Comparison of ENCODE assay signal across 8 mouse cellular contexts in the genomic region with DNA sequence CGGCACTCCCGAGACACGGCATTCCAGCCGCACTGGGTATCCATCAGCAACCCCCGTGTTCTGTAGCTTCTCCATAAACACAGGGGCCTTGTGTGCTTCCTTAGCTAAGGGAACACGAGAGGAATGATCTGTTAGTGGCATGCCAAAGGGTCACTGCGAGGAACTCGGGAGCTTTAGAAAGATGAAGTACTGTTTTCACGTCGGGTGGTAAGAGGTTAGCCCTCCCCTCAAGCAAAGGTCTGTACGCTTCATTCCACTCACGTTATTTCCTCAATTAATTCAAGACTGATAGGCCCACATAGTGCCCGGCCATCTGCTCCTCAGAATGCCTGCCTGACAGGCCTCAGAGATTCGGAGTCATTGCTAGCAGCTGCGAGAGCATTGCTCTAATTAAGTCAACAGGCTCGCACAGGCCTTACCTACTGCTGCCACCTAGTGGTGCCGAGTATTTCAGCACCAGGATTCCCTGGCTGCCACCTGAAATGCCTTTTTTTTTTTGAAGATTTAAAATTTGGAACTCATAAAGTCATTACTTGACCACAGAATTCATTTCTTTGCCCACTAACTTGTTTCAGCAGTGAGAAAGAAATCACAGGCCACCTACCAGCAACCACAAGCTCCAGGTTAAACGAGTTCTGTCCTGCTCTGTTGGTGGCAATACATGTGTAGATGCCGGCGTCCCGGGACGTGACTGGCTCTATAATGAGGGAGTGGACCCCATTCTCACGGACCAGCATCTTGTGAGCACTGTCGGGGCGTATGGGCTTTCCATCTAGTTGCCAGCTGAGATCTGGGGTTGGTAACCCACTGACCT. TPM values are rescaled to one million over a fixed set of nuclear protein-coding genes. Genes with fewer than 3 reads are reported as not detected.
DNase-seq lines count a peak whose midpoint lies in the region; ATAC-seq and TF ChIP-seq lines count a peak whose summit lies in the region.

No protein-coding gene starts in this region.

- peak overlapping the region; percentile 92 for H3K27ac ChIP-seq in forebrain, embryonic 14.5 days (ENCODE audit: low read depth, low read length)
- H3K27ac ChIP-seq in hindbrain, embryonic 11.5 days (ENCODE audit: low read depth, low read length) = peak overlapping the region; percentile 87

- peaks cover 21% of the 10 kb centered on the region for H3K27me3 ChIP-seq in G1E (ENCODE audit: insufficient read depth, low read length)
- H3K27me3 ChIP-seq in forebrain, embryonic 14.5 days (replicated peaks; ENCODE audit: control insufficient read depth, insufficient read depth, low read length) = no peaks in the 10 kb centered on the region
- H3K27me3 ChIP-seq in hindbrain, embryonic 11.5 days (ENCODE audit: control insufficient read depth, insufficient read depth, low read length) = no peaks in the 10 kb centered on the region

- no peak overlapping the region for H3K4me3 ChIP-seq in G1E (ENCODE audit: low read depth, low read length)
- H3K4me3 ChIP-seq in forebrain, embryonic 14.5 days (ENCODE audit: low read depth, low read length) = peak overlapping the region; percentile 10
- H3K4me3 ChIP-seq in hindbrain, embryonic 11.5 days (ENCODE audit: low read depth, low read length) = no peak overlapping the region

- ATAC-seq in G1E (ENCODE audit: extremely low read depth, insufficient number of reproducible peaks, low FRiP score, poor library complexity, severe bottlenecking) = peak; percentile 48; the same call in 1 of the 2 replicates
- ATAC-seq in cerebellum, adult (ENCODE audit: insufficient number of reproducible peaks, low FRiP score, low TSS enrichment) = peak; percentile 90
- ATAC-seq in forebrain, embryonic 14.5 days = peak; percentile 91
- ATAC-seq in hindbrain, embryonic 11.5 days (ENCODE audit: low FRiP score) = peak; percentile 87

- no peaks in the 10 kb centered on the region for H3K9me3 ChIP-seq in G1E (replicated peaks)
- no peaks in the 10 kb centered on the region for H3K9me3 ChIP-seq in forebrain, embryonic 14.5 days (replicated peaks; ENCODE audit: control insufficient read depth, low read length)
- no peaks in the 10 kb centered on the region for H3K9me3 ChIP-seq in hindbrain, embryonic 11.5 days (ENCODE audit: control insufficient read depth, low read length)

- no peaks in the 10 kb centered on the region for H3K36me3 ChIP-seq in G1E (replicated peaks)
- peaks cover 5% of the 10 kb centered on the region; the same call in 1 of the 2 replicates for H3K36me3 ChIP-seq in forebrain, embryonic 14.5 days (ENCODE audit: control insufficient read depth, insufficient read depth, low read length)
- H3K36me3 ChIP-seq in hindbrain, embryonic 11.5 days (ENCODE audit: control insufficient read depth, insufficient read depth, low read length) = 0 out of 2 replicates have a peak, but pooled peaks cover under 1% of the 10 kb centered on the region

- 26% methylated on average over 25 of the region's 25 CpGs for WGBS in forebrain, embryonic 14.5 days
- WGBS in hindbrain, embryonic 11.5 days = 33% methylated on average over 25 of the region's 25 CpGs

- DNase-seq in G1E (ENCODE audit: low spot score) = peak; percentile 25
- DNase-seq in forebrain, embryonic 14.5 days (ENCODE audit: low spot score) = peak; percentile 98
- DNase-seq in hindbrain, embryonic 11.5 days (ENCODE audit: low spot score) = peak; percentile 91
- peak; percentile 84 to 91 for DNase-seq in layer of hippocampus, adult 8-10 months (ENCODE audit: low spot score in 2 of 2)
- DNase-seq in lung, postnatal 14 days = peak; percentile 82
- peak; percentile 74 for DNase-seq in retina, postnatal 7 days (ENCODE audit: low read depth, low spot score)
- peak; percentile 87 for DNase-seq in thymus, postnatal 4 days

- H3K4me2 ChIP-seq in forebrain, embryonic 14.5 days (ENCODE audit: low read length) = peak overlapping the region; percentile 44
- H3K4me2 ChIP-seq in hindbrain, embryonic 11.5 days (replicated peaks; ENCODE audit: low read depth, low read length) = no peak overlapping the region; the same call in 1 of the 2 replicates

- peaks cover 20% of the 10 kb centered on the region for H3K4me1 ChIP-seq in G1E (ENCODE audit: insufficient read depth, low read depth, low read length)
- H3K4me1 ChIP-seq in forebrain, embryonic 14.5 days (ENCODE audit: control insufficient read depth, insufficient read depth, low read length) = peaks cover 17% of the 10 kb centered on the region
- H3K4me1 ChIP-seq in hindbrain, embryonic 11.5 days (replicated peaks; ENCODE audit: control insufficient read depth, insufficient read depth, low read length) = no peaks in the 10 kb centered on the region

- peak overlapping the region; percentile 51 for H3K9ac ChIP-seq in forebrain, embryonic 14.5 days (ENCODE audit: low read length)
- H3K9ac ChIP-seq in hindbrain, embryonic 11.5 days (ENCODE audit: low read depth, low read length) = no peak overlapping the region

- peak; percentile 78 for TF ChIP-seq CTCF in G1E (IDR thresholded peaks at IDR 0.05; ENCODE audit: low read depth, low read length)

RNA-seq across cellular contexts. Expression of gene Cbr4, which starts 28.6 kb away (rescaled TPM):
- 35.6 and 44.2 TPM in 2 replicates for total RNA-seq in G1E (2014; fragmentation: Nextera tagmentation)
- 68.3 and 84.7 TPM in 2 replicates for total RNA-seq in G1E (2017)
- polyA plus RNA-seq in G1E (2012) = 1.3 and 1.7 TPM in 2 replicates
- polyA plus RNA-seq in forebrain, embryonic 14.5 days (2014; fragmentation: Nextera tagmentation; extraction: Ambion mirVana) = 29.5 and 32.8 TPM in 2 replicates
- 29.8 and 31.8 TPM in 2 replicates for polyA plus RNA-seq in hindbrain, embryonic 11.5 days (2014; fragmentation: Nextera tagmentation; extraction: Ambion mirVana)
- total RNA-seq in layer of hippocampus, adult 8-10 months (2022) = 10 to 100 TPM; 21.2 to 24.0 (median 22.8) TPM

Comparison
In these comparisons a context has a peak if more than half of its experiments do, and no peak if none do; other contexts are left out.
1. DNase-seq: peak in every context shown above with its lines; median percentile 98 in forebrain, embryonic 14.5 days; 91 in hindbrain, embryonic 11.5 days; 88 in layer of hippocampus, adult 8-10 months; 87 in thymus, postnatal 4 days; 82 in lung, postnatal 14 days; 74 in retina, postnatal 7 days; 25 in G1E.
2. RNA of gene Cbr4, which starts 28.6 kb away (polyA plus RNA-seq): 29.5 to 32.8 TPM in forebrain, embryonic 14.5 days and 29.8 to 31.8 TPM in hindbrain, embryonic 11.5 days; 1.3 to 1.7 TPM in G1E; every median in the first group is over 10 times any median in the second.
3. Peak in every context shown above with its lines, with median percentiles within 50 percentile points of each other: ATAC-seq.